Mouse (Mus musculus): ENCODE data around the gene Xkrx. TPM values are rescaled to one million over a fixed set of nuclear protein-coding genes. Genes with fewer than 3 reads are reported as not detected.

The Xkrx gene
- polyA plus RNA-seq, 2 experiments = 0.57 to 0.59 TPM

DNA sequence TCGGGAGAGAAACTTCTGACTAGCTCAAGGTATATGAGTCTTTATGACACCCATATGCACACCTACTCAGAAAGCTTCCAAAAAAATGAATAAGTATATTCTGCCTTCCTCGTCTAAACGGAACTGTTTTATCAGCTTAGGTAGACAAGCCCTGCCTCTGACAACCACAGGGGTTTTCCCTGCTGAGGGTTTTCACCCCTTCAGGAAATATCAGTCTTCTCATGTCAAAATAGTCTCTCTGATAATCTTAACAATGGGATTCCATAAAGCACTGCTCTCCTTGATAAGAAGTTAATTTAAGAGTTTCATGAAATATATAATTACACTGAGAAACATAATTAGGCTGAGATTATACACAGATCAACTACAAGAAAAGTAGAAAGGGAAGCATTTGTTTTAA is 50.1 kb downstream of the Xkrx start:
- no peak for TF ChIP-seq POLR2A (IDR thresholded peaks at IDR 0.05; ENCODE audit: borderline replicate concordance, extremely low read depth, insufficient read depth, insufficient read length)
- no peak for ATAC-seq (ENCODE audit: low FRiP score, low read depth)
- DNase-seq (ENCODE audit: low spot score) = no peak
- Histone ChIP-seq H3K36me3 (ENCODE audit: control insufficient read depth, insufficient read depth, low read length) (no peaks in the 10 kb centered on the region), H3K9ac (ENCODE audit: low read depth, low read length, severe bottlenecking) (no peak overlapping the region), H3K4me1 (ENCODE audit: control insufficient read depth, insufficient read depth, low read length) (no peaks in the 10 kb centered on the region), H3K4me2 (replicated peaks; ENCODE audit: low read depth, low read length, severe bottlenecking) (no peak overlapping the region), H3K4me3 (replicated peaks; ENCODE audit: low read length) (no peak overlapping the region), H3K9me3 (ENCODE audit: control insufficient read depth, low read length) (no peaks in the 10 kb centered on the region), H3K27ac (replicated peaks; ENCODE audit: low read depth, low read length) (no peak overlapping the region), H3K27me3 (ENCODE audit: control insufficient read depth, insufficient read depth, low read length) (no peaks in the 10 kb centered on the region)
- 79% methylated on average over 3 of the region's 3 CpGs for WGBS

DNA sequence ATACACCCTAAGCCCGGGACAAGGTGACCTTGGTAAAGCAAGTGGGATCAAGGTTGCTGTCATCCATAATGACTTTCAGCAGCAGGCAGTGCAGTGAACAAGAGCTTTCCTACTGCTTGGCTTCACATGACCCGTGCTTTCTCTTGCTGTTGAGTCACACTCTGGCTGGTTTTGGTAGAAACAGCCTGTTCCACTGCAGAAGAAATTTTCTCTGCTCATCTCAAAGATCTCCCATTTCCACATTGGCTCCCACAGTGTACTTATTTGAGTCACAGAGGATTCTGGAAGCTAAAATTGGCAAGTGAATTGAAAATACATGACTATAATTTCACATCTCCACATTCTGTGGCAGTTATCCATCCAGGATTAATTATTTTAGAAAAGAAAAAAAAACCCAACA is 59.2 kb downstream of the Xkrx start:
- Histone ChIP-seq H3K9ac (ENCODE audit: low read depth, low read length, severe bottlenecking) (no peak overlapping the region), H3K4me1 (ENCODE audit: control insufficient read depth, insufficient read depth, low read length) (no peaks in the 10 kb centered on the region), H3K27ac (replicated peaks; ENCODE audit: low read depth, low read length) (no peak overlapping the region), H3K27me3 (ENCODE audit: control insufficient read depth, insufficient read depth, low read length) (no peaks in the 10 kb centered on the region), H3K4me3 (replicated peaks; ENCODE audit: low read length) (no peak overlapping the region), H3K4me2 (replicated peaks; ENCODE audit: low read depth, low read length, severe bottlenecking) (no peak overlapping the region), H3K9me3 (ENCODE audit: control insufficient read depth, low read length) (no peaks in the 10 kb centered on the region), H3K36me3 (ENCODE audit: control insufficient read depth, insufficient read depth, low read length) (no peaks in the 10 kb centered on the region)
- no peak for ATAC-seq (ENCODE audit: low FRiP score, low read depth)
- no peak for DNase-seq (ENCODE audit: low spot score)
- no peak for TF ChIP-seq POLR2A (IDR thresholded peaks at IDR 0.05; ENCODE audit: borderline replicate concordance, extremely low read depth, insufficient read depth, insufficient read length)
- WGBS = 92% methylated on average over 2 of the region's 2 CpGs

Other genes starting within 250 kb of the Xkrx start
- 3.0 and 3.1 TPM in 2 replicates for gene Sytl4, start 180.3 kb downstream of the Xkrx start, polyA plus RNA-seq (2012; rRNA removed)
- gene Sytl4, start 180.3 kb downstream of the Xkrx start, polyA plus RNA-seq (2014; fragmentation: Nextera tagmentation; extraction: Ambion mirVana) = 2.7 and 3.0 TPM in 2 replicates
- gene Cstf2, start 102.9 kb downstream of the Xkrx start, polyA plus RNA-seq (2012; rRNA removed) = 30.6 and 31.4 TPM in 2 replicates
- gene Cstf2, start 102.9 kb downstream of the Xkrx start, polyA plus RNA-seq (2014; fragmentation: Nextera tagmentation; extraction: Ambion mirVana) = 38.4 and 46.4 TPM in 2 replicates
- not detected in 2 replicates for gene Arl13a, start 25.4 kb upstream of the Xkrx start, polyA plus RNA-seq (2012; rRNA removed)
- not detected in 2 replicates for gene Arl13a, start 25.4 kb upstream of the Xkrx start, polyA plus RNA-seq (2014; fragmentation: Nextera tagmentation; extraction: Ambion mirVana)
- gene Nox1, start 59.9 kb upstream of the Xkrx start, polyA plus RNA-seq (2012; rRNA removed) = 0.06 TPM in 1 of 2 replicates, not detected in the other
- not detected in 2 replicates for gene Nox1, start 59.9 kb upstream of the Xkrx start, polyA plus RNA-seq (2014; fragmentation: Nextera tagmentation; extraction: Ambion mirVana)
- gene Trmt2b, start 114.9 kb upstream of the Xkrx start, polyA plus RNA-seq (2012; rRNA removed) = 11.2 and 11.3 TPM in 2 replicates
- 16.3 and 18.2 TPM in 2 replicates for gene Trmt2b, start 114.9 kb upstream of the Xkrx start, polyA plus RNA-seq (2014; fragmentation: Nextera tagmentation; extraction: Ambion mirVana)
- 9.2 and 9.8 TPM in 2 replicates for gene Tmem35a, start 133.1 kb upstream of the Xkrx start, polyA plus RNA-seq (2012; rRNA removed)
- 7.4 and 9.6 TPM in 2 replicates for gene Tmem35a, start 133.1 kb upstream of the Xkrx start, polyA plus RNA-seq (2014; fragmentation: Nextera tagmentation; extraction: Ambion mirVana)
- 17.2 and 18.6 TPM in 2 replicates for gene Cenpi, start 146.0 kb upstream of the Xkrx start, polyA plus RNA-seq (2012; rRNA removed)
- 29.4 and 31.9 TPM in 2 replicates for gene Cenpi, start 146.0 kb upstream of the Xkrx start, polyA plus RNA-seq (2014; fragmentation: Nextera tagmentation; extraction: Ambion mirVana)
- gene Drp2, start 242.5 kb upstream of the Xkrx start, polyA plus RNA-seq (2012; rRNA removed) = 11.3 and 12.8 TPM in 2 replicates
- gene Drp2, start 242.5 kb upstream of the Xkrx start, polyA plus RNA-seq (2014; fragmentation: Nextera tagmentation; extraction: Ambion mirVana) = 3.2 and 3.6 TPM in 2 replicates